Mouse (Mus musculus): ENCODE data around the gene Klf1.
A peak's percentile ranks its signal among the peaks of the same experiment; 100 is the strongest.

Klf1 gene

DNA sequence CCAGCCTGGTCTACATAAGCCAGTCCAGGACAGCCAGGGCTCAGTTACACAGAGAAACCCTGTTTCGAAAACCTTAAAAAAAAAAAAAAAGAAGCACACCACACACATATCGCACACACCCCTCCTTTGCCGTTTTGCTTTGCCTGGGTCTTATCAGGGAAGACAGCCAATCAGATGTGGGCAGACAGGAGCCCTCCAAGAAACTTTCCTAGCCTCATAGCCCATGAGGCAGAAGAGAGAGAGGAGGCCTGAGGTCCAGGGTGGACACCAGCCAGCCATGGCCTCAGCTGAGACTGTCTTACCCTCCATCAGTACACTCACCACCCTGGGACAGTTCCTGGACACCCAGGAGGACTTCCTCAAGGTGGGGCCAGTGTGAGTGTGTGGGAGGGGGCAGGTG, at the start of gene Klf1:
Klf1 (plus strand) TSS at position 177 of the 400 bp plus-strand sequence.
- DNase-seq (ENCODE audit: low read depth) = no peak

DNA sequence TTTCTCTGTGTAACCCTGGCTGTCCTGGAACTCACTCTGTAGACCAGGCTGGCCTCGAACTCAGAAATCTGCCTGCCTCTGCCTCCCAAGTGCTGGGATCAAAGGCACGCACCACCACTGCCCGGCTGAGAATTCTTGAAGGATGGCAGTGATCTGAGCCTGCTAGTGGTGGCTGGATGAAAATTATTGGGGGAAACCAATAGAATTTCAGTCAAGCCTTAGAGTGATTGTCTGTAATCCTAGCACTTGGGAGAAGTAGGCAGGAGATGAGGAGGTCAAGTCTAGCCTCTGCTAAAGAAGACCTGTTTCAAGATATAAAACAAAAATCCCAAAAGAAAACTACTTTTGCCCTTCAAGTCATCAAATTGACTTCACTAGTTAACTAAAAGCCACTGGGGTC, 45.3 kb upstream of the Klf1 start:
- DNase-seq (ENCODE audit: low read depth) = no peak

DNA sequence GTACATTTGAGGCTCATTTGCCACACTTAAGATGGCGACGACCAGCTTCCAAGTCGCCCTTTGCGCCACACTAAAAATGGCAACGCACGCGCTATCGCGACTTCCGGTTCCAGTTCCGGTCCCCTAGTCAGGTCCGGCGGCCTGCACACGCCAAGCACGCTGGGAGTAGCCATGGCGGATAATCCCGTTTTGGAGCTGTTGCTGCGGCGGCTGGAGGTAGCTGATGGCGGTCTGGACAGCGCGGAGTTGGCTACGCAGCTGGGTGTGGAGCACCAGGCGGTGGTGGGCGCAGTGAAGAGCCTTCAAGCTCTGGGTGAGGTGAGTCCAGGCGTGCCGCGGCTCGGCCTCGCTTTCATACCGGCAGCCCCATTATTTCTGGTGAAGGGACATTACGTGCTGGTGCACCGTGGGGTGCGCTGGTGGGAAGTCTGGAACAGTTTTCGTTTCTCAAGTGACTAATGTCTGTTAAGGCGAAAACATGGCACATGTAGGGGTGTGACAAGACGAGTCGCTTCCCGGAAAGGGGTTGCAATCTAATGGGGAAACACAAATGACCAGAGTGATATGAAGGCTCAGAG, 44.8 kb upstream of the Klf1 start, which contains the start of gene Farsa:
Farsa (plus strand) TSS at position 126 of the 578 bp plus-strand sequence.
- peak; percentile 97 for DNase-seq (ENCODE audit: low read depth)

DNA sequence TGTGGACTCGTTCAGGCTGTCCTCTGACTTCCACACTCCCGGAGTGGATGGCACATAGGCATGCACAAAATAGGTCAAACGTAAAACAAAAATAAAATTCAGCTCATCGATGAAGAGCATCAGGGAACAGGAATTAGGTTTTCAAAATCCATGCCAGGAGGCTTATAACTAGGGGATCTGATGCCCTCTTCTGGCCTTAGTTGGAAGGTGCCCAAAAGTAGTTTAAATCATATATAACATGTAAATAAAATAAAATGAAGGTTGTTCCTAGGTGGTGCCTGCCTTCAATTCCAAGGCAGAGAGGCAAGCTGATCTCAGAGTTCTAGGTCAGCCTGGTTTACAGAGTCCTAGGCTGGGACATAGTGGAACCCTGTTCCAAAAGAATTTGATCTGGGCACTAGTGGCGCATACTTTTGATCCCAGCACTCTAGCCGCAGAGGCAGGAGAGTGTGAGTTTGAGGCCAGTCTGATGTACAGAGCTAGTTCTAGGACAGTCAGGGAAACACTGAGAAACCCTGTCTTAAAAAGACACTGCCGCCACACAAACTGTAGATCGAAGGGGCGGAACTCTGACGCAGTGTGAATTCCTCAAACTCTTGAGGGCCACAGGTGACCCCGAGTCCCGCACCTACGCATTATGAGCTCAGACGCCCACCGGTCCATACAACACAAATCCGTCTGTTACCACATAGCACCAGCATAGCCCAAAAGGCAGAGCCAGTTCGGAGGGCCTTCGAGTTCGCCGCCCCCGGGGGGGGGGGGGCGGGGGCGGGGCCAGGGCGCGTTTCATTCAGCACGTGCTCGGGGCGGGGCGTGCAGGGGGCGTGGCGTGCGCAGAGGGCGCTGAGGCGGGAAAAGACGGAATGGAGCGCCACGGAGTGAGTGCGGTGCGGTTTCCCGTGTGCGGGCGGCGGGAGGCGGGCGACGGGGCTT, 30.1 kb upstream of the Klf1 start, which contains the start of gene Syce2:
Syce2 (plus strand) TSS at position 736 of the 933 bp plus-strand sequence.
- peak; percentile 26 for DNase-seq (ENCODE audit: low read depth)

DNA sequence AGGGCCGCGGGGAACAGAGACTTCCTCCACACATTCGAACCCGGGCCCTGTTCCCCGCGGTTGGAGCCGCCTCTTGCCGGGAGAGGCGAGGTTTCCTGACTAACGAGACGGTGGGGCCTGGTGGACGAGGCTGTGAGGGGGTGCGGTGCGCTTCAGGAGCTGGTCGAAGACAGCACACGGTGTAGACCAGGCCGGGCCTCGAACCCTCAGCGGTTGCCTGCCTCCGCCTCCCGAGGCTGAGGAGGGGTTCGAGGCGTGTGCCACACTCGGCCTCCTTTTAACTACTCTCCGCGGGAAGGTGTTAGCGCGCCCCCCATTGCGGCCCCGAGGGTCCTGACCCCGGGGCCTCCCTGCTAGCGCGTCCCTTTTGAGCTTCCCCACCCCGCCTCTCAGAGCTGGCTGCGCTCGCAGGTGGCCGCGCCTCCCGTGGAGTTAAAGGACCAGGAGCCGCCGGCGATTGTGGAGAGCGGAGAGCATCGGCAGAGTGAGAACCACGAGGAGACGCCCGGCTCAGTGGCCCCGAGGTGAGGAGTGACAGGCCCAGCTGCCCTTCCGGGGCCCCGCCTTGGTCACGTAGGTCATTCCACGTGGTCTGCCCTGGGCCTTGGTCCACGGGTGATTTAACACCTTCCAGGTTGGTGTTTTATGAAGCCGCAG, 29.3 kb upstream of the Klf1 start:
- DNase-seq (ENCODE audit: low read depth) = no peak

DNA sequence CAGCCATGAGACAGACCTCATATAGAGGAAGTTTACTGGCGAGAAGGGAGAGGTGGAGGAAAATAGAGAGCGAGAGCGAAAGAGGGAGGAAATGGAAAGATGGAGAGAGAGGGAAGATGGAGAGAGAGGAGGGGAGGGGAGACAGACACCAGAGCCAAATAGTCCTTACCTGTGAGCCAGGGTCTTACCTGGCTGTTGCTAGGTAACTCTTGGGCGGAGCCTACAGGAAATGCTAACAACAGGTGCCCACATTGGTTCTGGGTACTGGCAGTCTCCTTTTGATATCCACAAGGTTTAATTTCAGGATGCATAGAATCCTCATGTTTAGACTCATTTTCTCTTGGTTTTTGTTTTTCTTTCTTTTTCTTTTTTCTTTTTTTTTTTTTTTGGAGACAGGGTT, 28.7 kb upstream of the Klf1 start:
- no peak for DNase-seq (ENCODE audit: low read depth)

DNA sequence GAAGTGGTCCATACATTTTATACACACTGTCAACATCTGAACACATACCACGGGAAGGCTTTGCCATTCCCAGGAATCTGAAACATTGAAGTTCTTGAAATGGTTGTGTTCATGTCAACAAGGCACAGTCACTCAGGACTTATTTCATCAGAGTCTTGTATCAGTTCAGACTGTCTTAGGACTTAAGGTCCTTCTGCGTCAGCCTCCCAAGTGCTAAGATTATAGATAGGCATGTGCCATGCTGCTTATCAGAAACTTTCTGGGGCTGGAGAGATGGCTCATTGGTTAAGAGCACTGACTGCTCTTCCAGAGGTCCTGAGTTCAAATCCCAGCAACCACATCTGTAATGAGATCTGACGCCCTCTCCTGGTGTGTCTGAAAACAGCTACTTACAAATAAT, 27.4 kb upstream of the Klf1 start:
- no peak for DNase-seq (ENCODE audit: low read depth)

DNA sequence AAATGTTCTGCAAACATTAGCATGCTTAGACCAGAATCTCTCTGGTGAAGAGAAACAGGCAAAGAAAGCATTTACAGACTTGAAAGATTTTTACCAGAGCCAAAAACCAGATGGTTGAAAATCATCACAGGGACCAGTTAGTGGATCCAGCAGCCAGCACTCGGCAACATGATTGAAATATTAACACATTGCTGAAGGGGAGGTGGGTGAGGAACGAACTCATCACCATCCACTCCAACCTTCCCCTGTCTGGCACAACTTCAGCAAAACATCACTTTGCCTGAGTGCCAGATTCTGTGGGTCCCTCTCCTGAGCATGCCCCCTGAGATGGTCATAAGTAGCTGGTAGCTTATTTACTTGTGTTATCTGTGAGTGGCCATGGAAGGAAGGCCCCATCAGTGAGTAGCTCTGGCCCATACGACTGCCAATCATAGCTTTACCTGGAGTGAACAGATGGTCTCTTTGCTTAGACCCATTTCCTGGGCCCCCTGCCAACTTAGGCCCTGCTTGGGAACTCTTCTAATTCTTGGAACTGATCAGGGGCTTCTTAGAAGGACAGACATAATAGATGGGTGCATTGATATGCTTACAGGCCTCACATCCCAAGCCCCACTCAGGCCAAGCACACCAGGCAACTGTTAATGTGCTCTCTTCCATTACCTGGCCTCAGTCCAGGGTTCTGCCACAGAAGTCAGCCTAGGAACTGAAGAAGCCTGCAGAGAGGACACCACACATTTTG, 24.3 kb upstream of the Klf1 start:
- DNase-seq (ENCODE audit: low read depth) = no peak

DNA sequence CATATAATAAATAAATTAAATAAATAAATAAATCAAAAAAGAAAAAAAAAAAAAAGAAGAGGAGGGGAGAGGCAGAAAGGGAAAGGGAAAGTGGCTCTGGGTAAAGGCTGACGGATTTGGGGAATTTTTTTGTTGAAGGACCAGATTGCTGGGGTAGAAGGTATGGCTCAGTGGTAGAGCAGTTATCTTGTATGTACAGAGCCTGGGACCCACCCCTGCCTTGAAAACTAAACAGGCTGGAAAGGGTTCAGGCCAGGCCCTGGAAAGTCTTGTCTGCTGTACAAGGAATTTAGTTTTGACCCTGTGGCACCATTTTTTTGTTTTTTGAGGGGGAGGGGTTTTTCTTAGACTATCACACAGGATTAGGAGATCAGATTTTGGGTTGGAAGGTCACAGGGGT, 22.8 kb upstream of the Klf1 start:
- no peak for DNase-seq (ENCODE audit: low read depth)

DNA sequence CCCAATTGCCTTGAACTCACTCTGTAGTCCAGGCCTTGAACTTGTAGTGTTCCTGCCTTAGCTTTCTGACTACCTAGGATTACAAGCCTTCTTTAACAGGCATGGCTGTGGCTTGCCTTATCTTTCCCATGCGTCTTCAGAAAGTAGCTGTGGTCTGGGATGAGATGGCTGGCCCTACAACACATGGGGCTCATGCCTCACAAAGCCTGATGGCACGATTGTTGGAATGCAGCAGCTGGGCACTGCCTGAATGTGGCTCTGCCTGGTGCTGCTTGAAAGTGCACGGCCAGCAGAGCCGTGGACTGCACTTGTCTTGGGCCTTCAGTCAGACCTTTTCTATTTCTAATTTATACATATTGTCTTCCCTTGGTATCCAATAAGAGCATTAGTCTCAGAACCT, 17.0 kb upstream of the Klf1 start:
- no peak for DNase-seq (ENCODE audit: low read depth)

DNA sequence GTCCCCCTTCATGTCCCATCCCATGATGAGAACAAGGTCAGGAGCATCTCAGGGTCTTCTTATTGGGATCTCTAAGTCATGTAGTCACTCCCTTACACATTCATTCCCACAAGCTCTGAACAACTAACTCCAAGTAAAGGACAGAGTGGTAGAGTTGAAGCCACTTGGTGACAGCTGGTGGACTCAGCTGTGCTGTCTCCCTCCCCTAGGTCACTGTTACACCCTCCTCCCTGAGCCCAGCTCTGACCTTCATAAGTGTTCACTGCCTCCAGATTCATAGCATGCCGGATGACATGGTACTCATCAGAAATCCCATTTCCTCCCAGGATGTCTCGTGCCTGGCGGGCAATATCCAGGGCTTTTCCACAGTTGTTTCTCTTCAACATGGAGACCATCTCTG, 13.4 kb upstream of the Klf1 start:
- no peak for DNase-seq (ENCODE audit: low read depth)

DNA sequence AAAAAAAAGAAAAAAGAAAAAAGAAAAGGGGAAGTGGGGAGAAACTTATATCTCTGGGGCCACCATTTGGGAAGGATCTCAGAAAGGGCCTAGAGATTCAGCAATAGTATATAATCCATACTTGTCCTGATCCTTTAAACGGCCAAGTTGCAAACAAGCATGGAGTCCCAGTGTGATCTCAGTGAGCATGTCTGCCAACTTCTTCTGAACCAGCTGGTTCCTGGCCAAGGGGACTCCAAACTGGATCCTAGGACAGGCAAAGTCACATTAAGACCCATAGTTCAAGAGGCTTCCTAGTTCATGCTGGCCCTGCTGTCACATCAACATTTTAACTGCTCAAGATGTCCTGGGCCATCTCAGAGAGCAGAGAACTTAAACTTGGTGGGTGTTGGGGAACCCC, 12.6 kb upstream of the Klf1 start:
- DNase-seq (ENCODE audit: low read depth) = no peak

DNA sequence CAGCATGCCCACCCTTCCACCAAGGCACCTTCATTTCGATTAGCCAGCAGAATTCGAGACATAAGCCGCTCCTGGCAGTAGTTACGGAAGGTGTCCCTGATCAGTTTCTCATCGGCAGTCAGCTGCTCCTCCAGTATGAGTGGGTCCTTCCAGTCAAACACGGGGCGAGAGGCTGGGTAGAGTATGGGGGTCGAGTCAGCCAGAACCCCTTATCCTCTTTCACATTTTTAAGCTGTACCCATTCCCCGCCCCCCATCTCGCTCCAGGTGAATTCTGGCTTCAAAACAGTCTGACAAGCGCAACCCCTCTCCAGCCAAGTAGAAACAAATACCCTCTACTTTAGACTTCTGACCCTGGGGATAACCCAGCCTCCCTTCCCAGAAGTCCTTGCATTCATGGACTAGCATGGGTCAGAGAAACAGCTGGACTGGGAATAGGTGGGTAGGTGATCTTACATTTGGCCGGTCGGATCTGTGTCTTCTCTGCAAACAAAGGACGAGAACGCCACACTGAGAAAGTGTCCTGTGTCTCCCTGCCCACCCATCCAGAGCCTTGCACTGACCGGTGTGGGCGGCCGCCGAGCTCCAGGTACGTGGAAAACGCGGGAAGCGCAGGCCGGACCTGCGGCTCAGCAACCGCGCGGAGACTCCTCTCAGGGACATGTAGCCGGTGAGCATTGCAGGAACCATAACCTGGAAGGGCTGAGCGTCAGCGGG, 8.6 kb upstream of the Klf1 start:
- no peak for DNase-seq (ENCODE audit: low read depth)

DNA sequence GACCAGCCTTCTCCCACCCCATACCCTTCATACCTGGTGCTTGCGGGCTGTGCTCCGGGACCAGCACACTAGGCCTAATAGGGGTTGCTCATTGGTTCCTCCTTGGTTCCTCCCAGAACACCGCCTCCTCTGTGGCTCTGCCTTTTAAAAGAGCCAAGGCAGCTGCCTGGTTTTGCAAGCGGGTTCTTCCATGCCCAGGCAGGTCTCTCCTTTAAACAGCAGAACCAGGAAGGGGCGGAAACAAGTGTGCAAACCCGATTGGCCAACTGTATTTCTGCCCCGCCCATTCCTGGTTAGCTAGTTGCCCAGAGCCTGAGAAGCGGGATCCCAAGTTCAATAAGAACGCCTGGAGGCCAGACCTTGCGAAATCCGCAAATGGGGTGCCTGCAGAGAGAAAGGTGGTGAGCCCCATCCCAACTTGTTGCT, 8.0 kb upstream of the Klf1 start, which contains the start of gene Gcdh:
Gcdh (minus strand) TSS at position 213 of the 426 bp plus-strand sequence.
- DNase-seq (ENCODE audit: low read depth) = peak; percentile 95

DNA sequence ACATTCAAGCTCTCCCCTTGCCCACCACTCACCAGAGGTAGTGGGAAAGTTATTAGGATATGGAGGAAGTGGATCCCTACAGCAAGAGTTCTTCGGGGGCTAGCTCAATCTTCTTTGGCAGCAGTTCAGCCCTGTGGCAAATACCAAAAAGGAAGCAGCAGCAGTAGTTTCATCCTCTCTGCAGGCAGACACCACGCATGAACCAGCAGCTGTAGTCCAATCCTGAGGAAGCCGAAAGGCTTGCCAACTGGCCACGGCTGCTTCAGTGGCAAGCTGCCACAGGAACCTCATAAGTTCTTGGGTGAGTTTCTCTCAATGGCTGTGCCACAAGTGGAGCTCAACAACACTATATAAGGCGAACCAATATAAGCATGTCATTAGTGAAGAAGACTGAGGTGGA, 5.8 kb upstream of the Klf1 start:
- peak; percentile 30 for DNase-seq (ENCODE audit: low read depth)

DNA sequence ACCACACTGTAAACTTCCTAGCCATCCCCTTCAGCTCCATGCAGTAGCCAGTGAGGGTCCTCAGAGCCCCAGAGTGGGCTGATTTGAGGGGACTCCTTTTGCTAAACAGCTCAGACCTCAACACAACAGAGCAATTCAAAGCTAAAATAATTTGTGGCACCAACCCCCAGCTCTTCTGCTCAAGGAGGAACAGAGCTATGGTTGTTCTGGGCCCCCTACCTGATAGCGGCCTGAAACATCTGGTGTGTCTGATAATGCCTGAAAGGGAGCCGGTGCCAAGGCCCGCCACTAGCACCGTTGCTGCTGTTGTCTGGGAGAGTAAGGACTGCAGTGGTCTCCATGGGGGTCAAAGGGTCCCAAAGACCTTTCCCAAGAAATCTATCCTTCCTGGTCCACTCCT, 657 bp upstream of the Klf1 start:
- no peak for DNase-seq (ENCODE audit: low read depth)

DNA sequence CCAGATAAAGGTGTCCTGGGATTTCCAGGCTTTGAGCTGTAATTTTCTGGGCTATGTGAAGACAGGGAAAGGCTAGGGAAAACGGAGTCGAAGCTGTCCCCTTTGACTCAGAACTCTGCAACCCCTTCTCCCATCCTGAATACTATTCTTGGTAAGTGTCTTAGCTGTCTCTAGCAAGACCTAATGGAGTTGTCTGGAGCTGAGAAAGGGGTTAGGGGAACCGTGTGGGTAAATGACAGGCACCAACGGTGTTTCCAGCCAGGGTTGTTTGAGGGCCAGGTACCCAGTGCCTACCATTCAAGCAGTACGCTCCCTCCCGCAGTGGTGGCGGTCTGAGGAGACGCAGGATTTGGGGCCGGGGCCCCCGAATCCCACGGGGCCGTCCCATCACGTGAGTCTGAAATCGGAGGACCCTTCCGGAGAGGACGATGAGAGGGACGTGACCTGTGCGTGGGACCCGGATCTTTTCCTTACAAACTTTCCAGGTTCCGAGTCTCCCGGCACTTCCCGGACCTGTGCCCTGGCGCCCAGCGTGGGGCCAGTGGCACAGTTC, 715 bp downstream of the Klf1 start:
- DNase-seq (ENCODE audit: low read depth) = no peak

DNA sequence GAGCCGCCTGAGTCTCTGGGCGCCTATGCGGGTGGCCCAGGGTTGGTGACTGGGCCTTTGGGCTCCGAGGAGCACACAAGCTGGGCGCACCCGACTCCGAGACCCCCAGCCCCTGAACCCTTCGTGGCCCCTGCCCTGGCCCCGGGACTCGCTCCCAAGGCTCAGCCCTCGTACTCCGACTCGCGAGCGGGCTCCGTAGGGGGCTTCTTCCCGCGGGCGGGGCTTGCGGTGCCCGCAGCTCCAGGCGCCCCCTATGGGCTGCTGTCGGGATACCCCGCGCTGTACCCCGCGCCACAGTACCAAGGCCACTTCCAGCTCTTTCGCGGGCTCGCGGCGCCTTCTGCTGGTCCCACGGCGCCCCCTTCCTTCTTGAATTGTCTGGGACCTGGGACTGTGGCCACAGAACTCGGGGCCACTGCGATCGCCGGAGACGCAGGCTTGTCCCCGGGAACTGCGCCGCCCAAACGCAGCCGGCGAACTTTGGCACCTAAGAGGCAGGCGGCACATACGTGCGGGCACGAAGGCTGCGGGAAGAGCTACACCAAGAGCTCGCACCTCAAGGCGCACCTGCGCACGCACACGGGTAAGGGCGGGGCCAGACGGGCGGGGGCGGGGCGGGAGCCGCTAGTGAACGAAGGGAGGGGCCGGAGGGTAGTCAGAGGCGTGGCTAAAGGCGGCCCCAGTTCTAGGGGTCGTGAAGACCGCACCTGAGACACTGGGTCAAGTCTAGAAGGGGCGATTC, 1.4 kb downstream of the Klf1 start:
- DNase-seq (ENCODE audit: low read depth) = peak; percentile 81

DNA sequence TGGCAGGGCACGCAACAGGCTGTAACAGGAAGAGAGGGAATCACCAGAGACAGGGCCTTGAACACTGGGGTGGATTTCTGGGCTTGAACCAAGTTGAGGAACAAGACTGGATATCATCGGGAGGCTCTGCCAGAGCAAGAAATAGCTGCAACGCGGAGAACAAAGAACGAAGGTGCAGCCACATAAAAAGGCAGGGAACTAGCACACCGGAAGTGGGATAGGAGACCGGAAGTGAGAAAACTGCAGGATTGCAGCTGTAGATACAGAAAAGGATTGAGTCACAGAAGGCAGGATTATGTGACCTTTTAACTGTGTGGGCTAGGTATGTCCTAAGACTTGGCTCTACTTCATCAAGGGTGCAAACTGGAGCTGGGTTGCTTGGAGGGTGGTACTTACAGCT, 2.6 kb downstream of the Klf1 start:
- no peak for DNase-seq (ENCODE audit: low read depth)

DNA sequence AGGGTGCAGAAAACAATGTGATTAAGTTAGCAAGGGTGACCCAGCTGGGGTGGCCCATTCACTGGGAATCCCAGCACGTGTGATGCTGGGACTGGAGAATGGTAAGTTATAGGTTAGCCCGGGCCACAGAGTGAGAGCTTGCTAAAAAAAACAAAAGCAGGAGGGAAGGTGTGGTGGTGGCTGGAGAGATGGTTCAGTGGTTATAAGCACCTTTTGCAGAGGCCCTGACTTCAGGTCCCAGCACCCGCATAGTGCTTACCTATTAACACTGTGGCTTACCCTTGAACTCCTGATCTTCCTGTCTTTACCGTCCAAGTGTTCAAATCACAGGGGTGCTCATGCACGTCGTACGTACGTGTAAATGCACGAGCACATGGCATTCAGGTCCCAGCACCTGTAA, 5.3 kb downstream of the Klf1 start:
- DNase-seq (ENCODE audit: low read depth) = no peak

Data from NIH3T3 (cell line).